Mouse (Mus musculus): ENCODE measurements around the gene Edar.

- TF ChIP-seq CTCF (IDR thresholded peaks at IDR 0.05; ENCODE audit: control insufficient read depth, insufficient read depth, low read length) (no peak), POLR2A (IDR thresholded peaks at IDR 0.05; ENCODE audit: borderline replicate concordance, control insufficient read depth, low read depth, low read length) (no peak)
Measured at GRCm38 (mm10) chr10:58608858-58609257, 66.6 kb downstream of the Edar start.

Measured in bone marrow, adult 2 months (tissue).